Mouse (Mus musculus) 416B (cell line): ENCODE data around the gene Tnrc18.

ENCODE experiments used
- DNase-seq: peaks from one replicate; pipeline ENCODE4 v3.0.0; 2011; ENCODE audit warnings: low read depth

The Tnrc18 gene

DNA sequence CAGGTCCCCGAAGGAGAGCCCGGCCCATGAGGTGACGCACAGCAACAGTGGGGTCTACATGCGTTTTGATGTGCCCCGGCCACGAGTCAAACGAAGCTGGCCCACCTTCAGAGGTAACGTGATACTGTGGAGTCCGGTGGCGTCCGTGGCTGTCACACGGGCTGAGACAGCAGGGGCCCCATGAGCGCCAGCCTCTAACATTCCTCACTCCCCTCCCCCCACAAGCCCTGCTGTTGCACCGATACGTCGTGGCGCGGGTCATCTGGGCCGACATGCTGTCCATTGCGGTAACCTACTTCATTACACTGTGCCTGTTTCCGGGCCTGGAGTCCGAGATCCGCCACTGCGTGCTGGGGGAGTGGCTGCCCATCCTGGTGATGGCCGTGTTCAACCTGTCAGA lies 99.0 kb downstream of the Tnrc18 start:
- DNase-seq, result no peak

DNA sequence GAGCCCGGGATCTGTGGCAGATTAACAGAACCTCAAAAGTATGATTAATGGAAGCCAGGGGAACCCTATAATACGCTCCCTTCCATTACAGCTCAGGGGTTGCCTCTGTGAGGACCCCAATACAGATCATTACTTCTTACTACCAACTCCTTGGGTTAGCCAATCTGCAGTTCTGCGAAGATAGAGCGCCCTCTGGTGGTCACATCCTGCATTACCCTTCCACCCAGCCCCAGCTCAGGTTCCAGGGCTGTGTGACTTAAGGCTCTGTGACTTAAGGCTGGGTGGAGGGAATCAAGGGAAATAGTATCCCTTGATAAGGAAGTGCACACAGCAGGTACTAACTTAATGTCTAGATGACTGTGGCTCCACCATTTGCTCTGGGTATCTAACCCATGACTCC lies 99.4 kb downstream of the Tnrc18 start:
- peak; percentile 67 for DNase-seq

DNA sequence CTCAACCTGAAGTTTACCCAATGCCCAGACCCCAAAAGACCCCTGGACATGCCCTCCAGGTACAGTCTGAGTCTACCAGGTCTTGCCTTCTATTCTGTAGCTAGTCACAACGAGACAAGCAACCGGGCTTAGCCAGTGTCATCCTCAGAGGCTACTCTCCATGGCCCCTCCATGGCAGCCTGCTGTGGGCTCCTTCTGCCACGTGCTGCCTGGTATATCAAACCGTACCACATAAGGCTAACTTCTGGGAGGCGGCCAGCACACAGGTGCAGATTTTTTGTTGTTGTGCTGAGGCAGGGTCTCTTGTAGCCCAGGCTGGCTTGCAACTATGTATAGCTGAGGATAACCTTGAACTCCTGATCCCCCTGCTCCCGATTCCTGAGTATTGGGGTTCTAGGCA lies 101.4 kb downstream of the Tnrc18 start:
- DNase-seq, result no peak

DNA sequence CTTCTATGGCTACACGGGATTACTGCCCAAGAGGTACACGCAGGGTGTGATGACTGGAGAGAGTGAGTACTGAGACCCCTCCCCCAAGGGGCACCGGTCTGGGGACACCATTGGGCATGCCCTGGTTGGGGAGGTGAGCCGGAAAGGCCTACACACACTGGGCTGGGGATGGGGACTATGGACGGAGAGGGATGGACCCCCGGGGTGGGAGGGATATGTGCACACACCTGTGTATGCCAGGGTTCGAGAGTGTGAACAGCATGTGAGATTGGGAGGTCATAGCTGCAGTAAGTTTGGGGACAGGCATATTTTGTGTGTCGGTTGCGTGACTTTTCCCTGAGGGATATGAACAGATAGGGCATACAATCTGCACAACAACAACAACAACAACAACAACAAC lies 102.4 kb downstream of the Tnrc18 start:
- DNase-seq, result no peak

DNA sequence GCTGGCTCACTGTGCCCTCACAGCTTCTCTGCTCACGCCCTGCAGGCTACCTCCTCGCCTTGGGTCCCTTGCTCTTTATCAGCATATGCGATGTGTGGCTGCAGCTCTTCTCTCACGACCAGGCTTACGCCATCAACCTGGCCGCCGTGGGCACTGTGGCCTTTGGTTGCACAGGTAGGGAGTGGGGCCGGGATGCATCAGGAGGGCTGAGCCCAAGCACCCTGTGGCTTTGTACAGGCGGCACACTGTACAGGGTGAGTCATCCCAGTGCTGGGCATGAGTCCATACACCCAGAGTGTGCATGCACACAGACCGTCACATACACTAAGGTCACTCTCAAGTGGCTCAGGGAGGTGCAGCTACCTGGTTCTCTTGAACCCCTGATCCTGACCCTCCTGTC lies 103.5 kb downstream of the Tnrc18 start:
- no peak for DNase-seq

DNA sequence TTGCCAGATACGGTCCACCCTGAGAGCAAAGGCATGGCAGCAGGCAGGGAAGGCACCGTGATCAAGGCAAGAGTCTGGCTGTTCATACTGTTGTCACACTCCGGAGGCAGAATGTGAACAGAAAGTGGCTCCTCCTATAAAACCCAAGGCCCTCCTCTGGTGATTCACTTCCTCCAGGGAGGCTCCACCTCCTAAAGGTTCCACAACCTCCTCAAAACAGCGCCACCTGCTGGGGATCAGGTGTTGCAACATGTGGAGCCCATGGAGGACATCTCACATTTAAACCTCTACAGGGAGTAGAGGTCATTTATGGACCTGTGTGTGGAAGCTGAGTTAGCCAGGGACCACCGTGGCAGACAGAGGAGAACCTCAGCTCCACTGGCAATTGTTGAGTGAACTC lies 105.1 kb downstream of the Tnrc18 start:
- peak; percentile 40 for DNase-seq

DNA sequence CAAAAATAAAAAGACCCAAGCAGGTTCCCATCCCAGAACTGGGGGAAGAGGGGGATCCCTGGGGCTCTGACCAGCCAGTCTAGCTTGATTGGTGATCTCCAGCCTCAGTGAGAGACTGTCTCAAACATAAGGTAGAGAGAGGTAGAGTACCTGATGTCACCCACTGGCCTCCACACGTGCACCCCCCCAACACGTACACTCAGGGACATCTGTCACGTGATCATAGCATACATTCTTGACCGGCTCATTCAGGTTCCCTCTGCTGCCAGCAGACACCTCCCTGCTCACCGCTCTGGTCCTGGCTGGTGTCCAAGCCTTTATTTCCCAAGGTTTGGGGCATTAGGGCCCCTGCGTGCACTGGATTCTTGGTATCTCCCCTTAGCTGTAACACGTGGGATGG lies 108.0 kb downstream of the Tnrc18 start:
- no peak for DNase-seq

DNA sequence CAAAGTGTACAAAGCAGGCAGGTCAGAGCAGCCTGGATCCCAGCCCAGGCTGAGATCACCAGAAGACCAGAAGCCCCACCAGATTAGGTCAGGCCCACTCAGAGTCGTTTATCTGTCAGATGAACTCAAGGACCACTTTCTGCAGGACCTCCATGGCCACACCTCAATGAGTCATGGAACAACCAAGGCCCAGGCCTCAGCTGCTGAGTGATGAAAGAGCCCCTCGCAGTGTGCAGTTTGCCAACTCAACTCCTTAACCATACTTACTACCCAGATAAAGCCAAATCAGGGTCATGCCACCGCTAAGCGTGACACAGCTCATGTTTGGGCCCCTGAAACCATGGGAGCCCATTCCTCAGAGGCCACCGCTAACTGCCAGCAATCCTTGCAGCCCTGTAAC lies 109.8 kb downstream of the Tnrc18 start:
- DNase-seq, result no peak

DNA sequence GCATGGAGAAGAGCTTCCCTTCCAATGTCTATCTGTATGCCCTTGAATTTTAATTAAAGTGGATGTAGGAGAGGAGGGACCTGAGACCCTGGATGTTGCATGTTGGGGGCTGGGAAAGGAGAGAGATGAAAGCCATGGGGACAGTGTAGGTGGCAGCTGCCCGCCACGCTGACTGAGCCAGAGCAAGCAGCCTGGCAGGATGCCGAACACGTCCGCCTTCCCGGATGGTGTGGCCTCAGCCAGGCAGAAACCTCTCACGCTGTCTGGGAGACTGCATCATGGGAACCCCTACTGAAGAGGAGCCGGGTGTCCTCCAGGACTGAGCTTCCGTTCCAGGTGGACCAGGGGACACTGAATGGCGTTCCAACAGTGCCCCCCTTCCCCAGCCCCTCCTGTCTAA lies 113.9 kb downstream of the Tnrc18 start:
- DNase-seq, result no peak

DNA sequence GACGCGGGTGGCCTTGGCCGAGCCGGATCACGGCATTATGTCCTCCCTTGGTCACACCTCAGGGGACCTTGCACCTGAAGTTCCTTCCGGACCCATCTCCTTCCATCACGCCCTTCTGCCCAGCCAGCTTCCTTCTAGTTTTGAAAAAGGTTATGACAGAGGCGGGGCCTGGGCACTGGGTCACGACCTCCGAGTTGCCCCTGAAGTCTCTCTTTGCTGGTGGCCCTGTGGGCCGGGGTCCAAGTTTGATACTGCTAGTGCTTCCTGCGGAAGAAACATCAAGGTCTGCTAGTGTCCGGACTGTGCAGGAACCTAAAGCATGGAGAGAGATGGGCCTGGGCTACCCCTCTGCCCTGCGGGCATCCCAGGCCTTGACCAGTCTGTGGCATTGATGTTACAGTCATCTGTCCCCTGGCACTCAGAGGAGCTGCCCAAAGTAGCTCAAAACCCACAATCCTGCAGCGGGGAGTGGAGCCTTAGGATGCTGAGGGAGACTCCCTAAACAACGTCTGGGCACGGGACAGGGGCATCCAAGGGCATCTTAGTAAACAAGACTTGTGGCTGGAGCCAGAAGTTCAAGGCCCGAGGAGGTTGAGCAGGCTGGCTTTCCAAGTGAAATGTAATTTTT lies 114.8 kb downstream of the Tnrc18 start:
- DNase-seq, result no peak

DNA sequence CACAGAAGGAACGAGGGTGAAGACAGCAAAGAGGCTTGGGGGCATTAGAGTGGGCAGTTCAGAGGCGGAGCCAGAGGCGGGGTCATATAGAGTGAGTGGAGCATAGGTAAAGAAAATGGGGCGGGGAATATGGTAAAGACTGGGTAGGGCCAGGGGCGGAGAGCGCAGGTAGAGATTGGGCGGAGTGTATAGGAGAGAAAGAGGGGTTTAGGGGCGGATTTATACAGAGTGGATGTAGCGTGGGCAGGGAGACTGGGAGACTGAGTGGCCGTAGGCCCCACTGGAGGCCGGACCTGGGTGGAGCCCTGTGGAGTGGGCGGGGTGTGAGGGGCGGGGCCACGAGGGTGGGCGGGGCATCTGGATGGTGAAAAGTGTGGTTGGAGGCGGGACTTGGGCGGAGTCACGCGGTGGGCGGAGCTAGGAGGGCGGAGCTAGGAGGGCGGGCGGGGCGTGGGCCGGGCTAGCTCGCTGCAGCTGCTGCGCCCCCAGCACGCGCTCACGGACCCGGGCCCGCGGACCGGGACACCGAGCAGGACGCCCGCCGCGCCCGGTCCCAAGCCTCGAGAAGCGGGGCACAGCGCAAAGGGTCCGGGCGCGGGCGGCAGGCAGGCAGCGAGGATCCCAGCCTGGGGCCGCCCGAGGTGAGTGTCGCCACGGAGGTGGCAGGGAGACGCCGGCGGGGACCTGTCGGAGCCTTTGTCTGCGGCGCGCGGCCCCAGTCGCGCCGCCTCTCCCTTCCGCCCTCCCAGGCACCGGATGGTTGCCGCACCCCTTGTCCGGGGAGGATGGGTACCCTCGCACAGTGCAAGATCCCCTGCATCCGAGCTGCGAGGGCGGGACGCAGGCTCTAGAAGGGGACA lies 115.6 kb downstream of the Tnrc18 start:
- DNase-seq, result no peak

DNA sequence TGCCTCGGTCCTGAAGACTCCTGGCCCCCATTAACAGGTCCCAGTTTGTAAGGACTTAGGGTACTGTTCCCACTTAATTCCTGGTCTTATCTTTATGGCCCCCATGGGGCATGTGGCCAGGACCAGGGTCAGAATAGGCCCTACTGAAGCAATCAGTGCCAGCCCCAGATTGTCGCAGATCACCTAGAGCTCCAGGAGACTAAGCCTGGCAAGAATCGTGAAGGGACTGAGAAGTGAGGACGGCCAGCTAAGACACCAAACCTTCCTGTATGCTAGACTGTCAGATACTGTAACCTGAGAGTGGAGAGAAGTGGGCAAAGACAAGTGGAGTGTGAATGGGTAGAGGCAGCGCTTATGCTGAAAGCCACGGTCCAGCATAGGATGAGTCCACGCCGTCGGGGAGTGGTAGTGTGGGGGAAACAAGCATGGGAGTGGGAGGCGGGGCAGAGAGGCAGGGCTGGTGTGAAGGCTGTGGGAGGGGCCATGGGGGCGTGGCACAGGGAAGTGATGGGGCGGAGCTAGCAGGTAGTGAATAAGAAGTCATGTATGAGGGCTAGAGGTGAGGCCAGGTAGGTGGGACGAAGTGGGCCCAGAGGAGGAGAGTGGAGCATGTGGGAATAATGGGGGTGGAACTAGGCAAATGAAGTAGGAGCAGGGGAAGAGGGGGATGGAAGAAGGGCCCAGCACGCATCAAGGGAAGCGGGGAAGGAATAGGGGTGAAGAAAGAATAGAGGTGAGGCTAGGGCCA lies 116.4 kb downstream of the Tnrc18 start:
- DNase-seq, result no peak

DNA sequence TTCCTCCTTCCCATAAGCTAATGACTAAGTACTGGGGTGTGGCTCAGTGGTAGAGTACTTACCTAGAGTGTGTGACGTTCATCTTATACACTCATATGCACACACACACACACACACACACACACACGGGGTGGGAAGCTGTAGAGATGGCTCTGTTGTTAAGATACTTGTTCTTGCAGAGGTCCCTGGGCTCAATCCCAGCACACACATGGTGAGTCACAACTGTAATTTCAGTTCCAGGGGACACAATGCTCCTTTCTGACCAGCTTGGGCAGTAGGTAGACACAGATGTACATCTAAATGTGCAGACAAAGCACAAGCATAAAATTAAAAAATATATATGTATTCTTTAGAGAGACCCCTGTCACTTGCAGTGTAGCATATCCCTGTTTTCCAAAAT lies 119.7 kb downstream of the Tnrc18 start:
- DNase-seq, result no peak

DNA sequence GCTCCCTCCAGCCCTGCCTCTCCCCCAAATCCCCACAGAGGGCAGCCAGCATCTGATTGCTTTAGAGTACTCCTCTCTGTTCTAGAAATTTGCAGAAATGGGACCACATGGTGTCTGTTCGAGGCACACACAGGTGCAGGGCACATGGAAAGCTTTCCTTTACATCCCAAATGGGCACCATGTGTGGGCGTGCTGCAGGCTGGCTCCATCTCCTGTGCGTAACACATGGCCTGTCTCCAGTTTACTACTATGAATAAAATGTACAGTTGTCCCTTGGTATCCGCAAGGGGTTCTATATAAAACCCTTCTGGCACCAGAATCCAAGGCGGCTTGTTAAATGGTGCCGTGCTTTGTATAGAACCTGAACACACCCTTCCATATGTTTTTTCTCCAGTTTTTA lies 120.6 kb downstream of the Tnrc18 start:
- DNase-seq, result no peak

DNA sequence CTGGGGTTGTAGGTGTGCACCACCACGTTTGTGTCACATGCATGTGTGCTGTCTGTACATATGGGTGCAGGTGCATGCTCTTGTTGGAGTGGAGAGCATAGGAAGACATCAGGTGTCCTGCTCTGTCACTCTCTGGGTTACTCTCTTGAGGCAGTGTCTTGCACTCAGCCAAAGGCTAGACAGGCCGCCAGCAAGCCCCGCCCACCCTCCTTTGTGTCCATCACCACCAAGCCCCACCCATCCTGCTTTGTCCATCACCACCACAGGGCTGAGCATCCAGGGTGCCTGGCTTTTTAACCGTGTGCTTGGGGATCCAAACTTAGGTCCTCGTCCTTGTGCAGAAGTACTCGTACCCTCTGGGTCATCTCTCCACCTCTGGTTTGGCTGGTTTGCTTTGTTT lies 121.2 kb downstream of the Tnrc18 start:
- no peak for DNase-seq

DNA sequence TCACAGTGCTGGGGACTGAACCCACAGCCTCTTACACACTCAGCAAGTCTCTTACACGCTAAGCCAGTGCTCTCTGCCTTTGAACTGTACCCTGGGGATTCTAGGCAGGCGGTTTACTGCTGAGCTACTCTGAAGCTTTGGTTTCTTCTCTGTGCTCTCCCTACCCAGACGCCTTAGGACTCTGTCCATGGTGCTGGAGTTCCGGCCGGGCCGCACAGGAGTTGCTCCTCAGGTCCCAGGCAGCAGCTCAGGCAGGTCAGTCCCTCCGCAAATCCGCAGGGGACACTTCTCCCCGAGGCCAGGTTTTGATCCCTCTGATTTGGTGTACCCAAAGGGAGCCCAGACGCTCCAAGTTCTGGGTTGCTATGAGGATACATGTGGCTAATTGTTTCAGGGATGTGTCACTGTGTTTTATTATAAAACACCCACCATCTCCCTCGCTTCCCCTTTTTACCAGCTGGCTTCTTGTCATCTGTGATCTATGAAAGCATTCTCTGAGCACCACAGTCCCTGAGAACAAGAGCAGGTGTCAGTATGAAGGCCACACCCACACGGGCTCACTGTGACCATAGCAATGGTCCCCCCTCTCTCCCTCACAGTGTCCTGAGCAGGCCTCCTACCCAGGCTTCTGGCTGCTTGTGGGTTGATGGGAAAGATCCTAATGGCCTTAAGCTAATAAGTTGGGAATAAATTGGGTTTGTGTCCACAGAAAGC lies 122.7 kb downstream of the Tnrc18 start:
- DNase-seq, result peak; percentile 38

DNA sequence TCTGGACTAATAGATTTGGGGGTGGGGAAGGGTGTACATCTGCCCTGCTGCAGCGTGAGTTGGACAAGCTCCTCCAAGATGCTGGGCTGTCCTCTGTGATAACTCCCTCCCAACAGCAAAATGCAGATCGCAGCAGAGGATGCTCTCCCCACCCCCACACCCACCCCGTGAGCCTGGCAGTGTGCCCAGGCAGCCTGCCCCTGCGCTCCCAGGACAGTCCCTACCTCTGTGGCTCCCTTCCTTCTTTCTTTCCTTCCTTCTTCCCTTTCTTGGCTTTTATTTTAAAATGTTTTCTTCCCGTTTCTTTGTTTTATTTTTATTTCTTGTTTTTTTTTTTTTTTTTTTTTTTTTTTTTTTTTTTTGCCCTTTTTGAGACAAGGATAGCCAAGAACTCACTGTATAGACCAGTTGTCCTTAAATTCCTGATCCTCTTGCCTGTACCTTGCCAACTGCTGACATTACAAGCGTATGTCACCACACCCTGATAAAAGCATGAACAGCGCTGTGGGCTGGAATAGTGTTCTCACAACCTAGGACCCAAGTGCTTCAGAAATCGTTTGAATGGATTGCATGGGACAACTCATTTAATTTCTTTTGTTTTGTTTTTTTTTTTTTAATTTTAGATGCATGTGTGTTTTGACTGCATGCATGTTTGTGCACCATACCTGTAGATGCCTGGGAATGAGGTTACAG lies 123.6 kb downstream of the Tnrc18 start:
- no peak for DNase-seq

DNA sequence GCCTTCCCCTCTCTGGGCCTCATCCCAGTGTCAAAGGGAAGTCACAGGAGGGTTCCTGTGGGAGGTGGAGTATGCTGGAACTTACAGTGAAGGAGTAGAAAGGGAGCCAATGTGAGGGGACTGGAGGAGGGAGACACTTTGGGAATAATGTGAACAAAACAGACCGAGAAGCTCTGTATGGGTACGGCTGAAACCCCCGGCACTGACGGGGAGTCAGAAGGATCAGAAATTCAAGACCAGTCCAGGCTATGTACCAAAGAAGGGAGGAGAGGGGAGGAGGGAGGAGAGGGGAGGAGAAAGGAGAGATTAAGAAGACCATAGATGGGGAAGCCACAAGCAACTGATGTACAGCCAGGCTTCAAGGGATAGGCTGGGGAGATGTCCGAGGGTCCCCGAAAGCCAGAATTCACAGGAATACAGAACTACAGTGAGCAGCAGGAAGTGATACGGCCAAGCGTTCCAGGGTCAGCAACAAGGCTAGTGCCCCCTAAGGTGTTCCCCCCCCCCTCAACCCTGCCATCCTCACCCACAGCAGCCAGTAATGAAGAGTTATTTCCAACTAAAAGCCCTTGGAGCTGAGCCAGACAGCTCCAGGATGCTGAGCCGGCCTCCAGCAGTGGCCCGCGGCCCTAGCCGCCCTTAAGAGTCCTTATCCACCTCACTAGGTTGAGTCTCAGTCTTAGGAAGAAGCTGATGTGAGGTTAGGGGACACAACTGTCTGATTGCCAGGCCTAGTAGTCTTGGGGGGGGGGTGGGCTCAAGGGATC lies 124.3 kb downstream of the Tnrc18 start:
- DNase-seq, result no peak

DNA sequence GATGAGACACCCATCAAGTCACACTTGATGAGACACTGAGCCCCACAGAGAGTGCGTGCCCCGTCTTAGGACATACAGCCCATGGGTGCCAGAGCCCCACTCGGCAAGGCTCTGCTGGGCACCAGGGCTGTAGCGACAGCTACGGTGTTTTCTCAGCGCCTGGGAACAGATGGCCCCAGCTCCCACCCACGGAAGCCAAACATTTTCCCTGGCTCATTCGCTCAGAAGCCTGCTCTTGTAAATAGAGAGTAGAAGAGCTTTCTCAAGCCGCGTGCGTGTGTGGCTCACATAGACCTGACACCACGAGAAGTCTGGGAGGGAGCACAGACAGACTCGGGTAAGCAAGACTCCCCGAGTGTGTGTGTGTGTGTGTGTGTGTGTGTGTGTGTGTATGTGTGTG lies 125.2 kb downstream of the Tnrc18 start, which contains the start of gene Slc29a4:
Gene Slc29a4 (plus strand): TSS at position 265 of the 400 bp plus-strand sequence.
- DNase-seq, result no peak

DNA sequence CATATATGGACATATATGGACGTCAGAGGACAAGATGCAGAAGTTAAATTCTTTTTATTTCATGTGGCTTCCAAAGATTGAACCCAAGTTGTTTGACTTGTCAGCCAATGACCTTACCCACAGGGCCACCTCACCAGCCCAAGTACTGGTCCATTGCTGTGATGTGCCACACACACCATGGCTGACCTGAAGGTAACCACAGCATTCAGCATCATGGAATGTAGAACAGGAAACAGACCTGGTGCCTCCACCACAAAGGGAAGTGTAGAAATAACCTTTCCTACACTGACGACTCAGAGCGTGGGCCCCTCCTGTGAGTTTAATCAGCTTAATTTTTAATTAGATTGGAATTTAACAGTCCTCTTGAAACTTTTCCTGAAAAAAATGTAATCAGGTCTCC lies 127.1 kb downstream of the Tnrc18 start:
- peak; percentile 58 for DNase-seq

DNA sequence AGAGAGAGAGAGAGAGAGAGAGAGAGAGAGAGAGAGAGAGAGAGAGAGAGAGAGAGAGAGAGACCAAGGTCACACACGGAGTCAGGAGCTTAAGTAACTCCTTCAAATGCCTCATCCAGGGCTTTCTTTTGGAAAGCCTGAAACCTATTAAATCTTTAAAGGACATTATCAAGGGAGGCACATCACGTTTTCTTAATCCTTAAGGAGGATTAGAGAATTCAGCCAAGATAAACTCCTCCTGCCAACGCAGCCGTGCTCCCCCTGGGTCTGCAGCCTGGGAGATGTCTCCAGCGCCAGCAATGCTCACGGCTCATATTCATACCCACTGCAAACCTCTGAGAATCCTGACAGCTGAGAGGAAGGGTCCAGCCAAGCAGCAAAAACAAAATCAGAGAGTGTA lies 128.6 kb downstream of the Tnrc18 start:
- DNase-seq, result no peak
